Mouse (Mus musculus) liver, adult 2 months (tissue): ENCODE results near the gene Ocm. TPM values are rescaled to one million over a fixed set of nuclear protein-coding genes. Genes with fewer than 3 reads are reported as not detected.

Experiments
- DNase-seq: peaks from one replicate; pipeline ENCODE4 v3.0.0-alpha.2; 2011; ENCODE audit warnings: low read depth, low spot score; ENCODE audit errors: extremely low read depth
- H3K27ac ChIP-seq: fragments of 200-500 bp; replicated peaks from 2 replicates; pipeline ENCODE4 v1.5.1; 2012; ENCODE audit warnings: low read depth, mild to moderate bottlenecking, control low read depth, inconsistent platforms, low read length; ENCODE audit not compliant: insufficient read depth
- H3K27me3 ChIP-seq: fragments of 200-500 bp; 2 replicates; pipeline ENCODE4 v1.6.1; 2012; ENCODE audit warnings: mild to moderate bottlenecking, moderate library complexity, low read length, inconsistent platforms; ENCODE audit not compliant: control insufficient read depth, insufficient read depth
- H3K36me3 ChIP-seq: fragments of 200-500 bp; 2 replicates; pipeline ENCODE4 v1.6.1; 2012; ENCODE audit warnings: low read length, inconsistent platforms; ENCODE audit not compliant: control insufficient read depth, insufficient read depth
- H3K4me1 ChIP-seq: fragments of 200-500 bp; 2 replicates; pipeline ENCODE4 v1.6.1; 2011; ENCODE audit warnings: low read length; ENCODE audit not compliant: control insufficient read depth, insufficient read depth
- H3K4me3 ChIP-seq: fragments of 200-500 bp; 2 replicates; pipeline ENCODE4 v1.5.1; 2011; ENCODE audit warnings: low read depth, mild to moderate bottlenecking, control low read depth, low read length, moderate library complexity; ENCODE audit not compliant: insufficient read depth
- H3K79me2 ChIP-seq: fragments of 200-500 bp; 2 replicates; pipeline ENCODE4 v1.6.1; 2012; ENCODE audit warnings: inconsistent platforms, mild to moderate bottlenecking, low read length, moderate library complexity; ENCODE audit not compliant: control insufficient read depth, insufficient read depth
- H3K9ac ChIP-seq: fragments of 200-500 bp; 2 replicates; pipeline ENCODE4 v1.6.1; 2012; ENCODE audit warnings: low read depth, mild to moderate bottlenecking, control low read depth, inconsistent platforms, low read length
- CTCF ChIP-seq: fragments of 200-500 bp; IDR thresholded peaks from 2 replicates; pipeline ENCODE4 v1.5.1; 2011; ENCODE audit warnings: low read depth, low read length, control low read depth
- POLR2A ChIP-seq: fragments of 200-500 bp; IDR thresholded peaks from 2 replicates; pipeline ENCODE4 v1.6.1; 2011; ENCODE audit warnings: low read length, control low read depth; ENCODE audit not compliant: insufficient read depth; ENCODE audit errors: extremely low read depth
- WGBS: fragments of 180-500 bp; shearing (Covaris S2); methylation state at CpG from one replicate; pipeline ENCODE4 v1.1.7; 2018; 5-methylcytosine and 5-hydroxymethylcytosine counted together
- polyA plus RNA-seq: library from polyadenylated mRNA; depleted of rRNA; stranded (reverse); fragments of >200 nt; gene quantifications from 2 replicates; pipeline ENCODE4 v1.2.3, GENCODE M21; 2012
- total RNA-seq: library from RNA; depleted of rRNA; stranded (reverse); fragments of >200 nt; gene quantifications from 2 replicates; pipeline ENCODE4 v1.2.3, GENCODE M21; 2014

The Ocm gene
- total and polyA plus RNA-seq, 2 experiments, result not detected

GRCm38 (mm10) chr5:144039886-144040285, 13.4 kb upstream of the Ocm start:
- no peak overlapping the region for H3K27ac ChIP-seq
- H3K27me3 ChIP-seq, result no peaks in the 10 kb centered on the region
- H3K79me2 ChIP-seq, result no peaks in the 10 kb centered on the region
- DNase-seq, result no peak
- H3K4me1 ChIP-seq, result no peaks in the 10 kb centered on the region
- H3K9ac ChIP-seq, result no peak overlapping the region
- 85% methylated on average over 5 of the region's 5 CpGs for WGBS
- H3K4me3 ChIP-seq, result no peak overlapping the region
- no peaks in the 10 kb centered on the region for H3K36me3 ChIP-seq
- no peak for TF ChIP-seq POLR2A
- TF ChIP-seq CTCF, result no peak

GRCm38 (mm10) chr5:144039156-144039675, 12.7 kb upstream of the Ocm start:
- 80% methylated on average over 9 of the region's 9 CpGs for WGBS
- no peaks in the 10 kb centered on the region for H3K27me3 ChIP-seq
- no peak overlapping the region for H3K4me3 ChIP-seq
- TF ChIP-seq CTCF, result no peak
- no peak for TF ChIP-seq POLR2A
- no peak overlapping the region for H3K27ac ChIP-seq
- no peaks in the 10 kb centered on the region for H3K4me1 ChIP-seq
- no peaks in the 10 kb centered on the region for H3K79me2 ChIP-seq
- H3K9ac ChIP-seq, result no peak overlapping the region
- DNase-seq, result no peak
- H3K36me3 ChIP-seq, result no peaks in the 10 kb centered on the region

DNA sequence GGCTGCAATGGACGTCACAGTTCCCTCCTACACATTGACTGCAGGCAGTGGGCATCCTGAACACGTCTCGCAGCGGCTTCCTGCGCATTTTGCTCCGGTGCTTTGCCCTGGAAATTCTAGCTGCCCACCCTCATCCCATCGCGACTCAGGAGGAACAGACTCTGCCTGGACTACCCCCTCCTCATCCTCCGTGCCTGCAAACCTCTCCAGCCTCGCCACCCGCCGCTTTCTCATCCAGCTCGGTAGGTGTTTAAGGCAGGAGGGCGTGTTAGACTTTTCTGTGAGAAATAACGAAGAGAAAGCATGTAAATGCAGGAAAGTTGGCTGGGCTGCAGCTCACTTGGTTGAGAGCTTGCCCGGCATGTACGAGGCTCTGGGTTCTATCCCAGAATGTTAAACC, 10.5 kb upstream of the Ocm start:
- Histone ChIP-seq H3K27me3 (no peaks in the 10 kb centered on the region), H3K4me1 (no peaks in the 10 kb centered on the region), H3K27ac (no peak overlapping the region), H3K79me2 (no peaks in the 10 kb centered on the region), H3K9ac (no peak overlapping the region), H3K4me3 (no peak overlapping the region), H3K36me3 (no peaks in the 10 kb centered on the region)
- no peak for TF ChIP-seq CTCF
- TF ChIP-seq POLR2A, result no peak
- no peak for DNase-seq
- WGBS, result 66% methylated on average over 17 of the region's 17 CpGs

GRCm38 (mm10) chr5:144034567-144034966, 8.1 kb upstream of the Ocm start:
- Histone ChIP-seq H3K27me3 (no peaks in the 10 kb centered on the region), H3K9ac (no peak overlapping the region), H3K27ac (no peak overlapping the region), H3K79me2 (no peaks in the 10 kb centered on the region), H3K4me1 (no peaks in the 10 kb centered on the region), H3K4me3 (no peak overlapping the region), H3K36me3 (no peaks in the 10 kb centered on the region)
- TF ChIP-seq POLR2A, result no peak
- no peak for TF ChIP-seq CTCF
- 59% methylated on average over 7 of the region's 7 CpGs for WGBS
- no peak for DNase-seq

DNA sequence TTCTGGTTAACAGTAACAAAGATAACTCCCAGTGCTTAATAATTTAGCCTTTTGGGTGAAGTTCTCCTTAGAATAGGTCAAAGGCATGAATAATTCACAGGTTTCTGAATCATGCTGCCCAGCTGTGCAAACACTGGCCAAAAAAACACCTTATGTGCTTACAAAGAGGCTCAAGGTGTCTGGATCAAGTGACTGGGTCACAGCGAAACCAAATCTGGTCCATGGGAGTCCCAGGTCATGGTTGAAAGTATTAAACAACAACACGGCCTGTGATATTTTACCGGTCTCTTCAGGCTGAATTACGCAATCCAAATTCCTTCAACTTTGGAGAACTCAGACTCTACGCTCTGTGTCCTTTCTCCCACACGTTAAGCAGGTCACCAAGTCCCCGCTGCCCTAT, 6.0 kb upstream of the Ocm start:
- Histone ChIP-seq H3K4me3 (no peak overlapping the region), H3K9ac (no peak overlapping the region), H3K27me3 (no peaks in the 10 kb centered on the region), H3K79me2 (no peaks in the 10 kb centered on the region), H3K27ac (no peak overlapping the region), H3K36me3 (no peaks in the 10 kb centered on the region), H3K4me1 (no peaks in the 10 kb centered on the region)
- DNase-seq, result no peak
- 77% methylated on average over 7 of the region's 7 CpGs for WGBS
- TF ChIP-seq POLR2A (no peak), CTCF (no peak)

DNA sequence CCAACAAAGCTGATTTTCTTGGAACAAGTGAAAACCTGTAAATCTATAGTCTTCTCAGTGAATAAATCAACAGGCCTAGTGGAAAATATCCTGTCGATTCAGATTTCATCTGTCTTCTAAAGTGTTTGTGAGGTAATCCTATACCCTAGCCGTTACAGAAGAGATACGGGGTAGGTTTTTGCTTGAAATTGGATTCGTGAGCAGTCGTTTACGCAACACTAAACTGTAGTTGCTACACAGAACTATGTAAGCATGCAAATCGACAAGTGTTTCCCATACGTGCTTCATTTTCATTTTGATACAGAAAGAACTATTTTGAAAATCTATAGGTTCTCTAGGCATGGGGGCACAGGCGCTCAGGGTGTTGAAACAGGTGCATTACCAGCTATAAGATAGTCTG, 10.6 kb downstream of the Ocm start:
- no peak overlapping the region for H3K27ac ChIP-seq
- H3K4me3 ChIP-seq, result no peak overlapping the region
- WGBS, result 87% methylated on average over 9 of the region's 9 CpGs
- no peak for DNase-seq
- peaks cover 13% of the 10 kb centered on the region for H3K36me3 ChIP-seq
- no peaks in the 10 kb centered on the region for H3K27me3 ChIP-seq
- no peak overlapping the region for H3K9ac ChIP-seq
- H3K79me2 ChIP-seq, result no peaks in the 10 kb centered on the region
- H3K4me1 ChIP-seq, result peaks cover 3% of the 10 kb centered on the region
- TF ChIP-seq CTCF, result no peak
- no peak for TF ChIP-seq POLR2A

GRCm38 (mm10) chr5:144015312-144015650, 11.2 kb downstream of the Ocm start:
- TF ChIP-seq CTCF (no peak), POLR2A (no peak)
- no peak overlapping the region for H3K27ac ChIP-seq
- 60% methylated on average over 3 of the region's 3 CpGs for WGBS
- H3K4me1 ChIP-seq, result peaks cover 3% of the 10 kb centered on the region
- no peaks in the 10 kb centered on the region for H3K79me2 ChIP-seq
- no peaks in the 10 kb centered on the region for H3K27me3 ChIP-seq
- DNase-seq, result no peak
- H3K4me3 ChIP-seq, result no peak overlapping the region
- H3K9ac ChIP-seq, result no peak overlapping the region
- H3K36me3 ChIP-seq, result peaks cover 18% of the 10 kb centered on the region
